In genomic region chr10:92722620-92722988, GRCm38 (mm10) we compare ENCODE assay signal across 8 mouse cellular contexts. TPM values are rescaled to one million over a fixed set of nuclear protein-coding genes. Genes with fewer than 3 reads are reported as not detected.
DNase-seq lines count a peak whose midpoint lies in the region; ATAC-seq lines count a peak whose summit lies in the region.

No protein-coding gene starts in this region.

- no peaks in the 10 kb centered on the region for H3K9me3 ChIP-seq in kidney, embryonic 14.5 days (ENCODE audit: control insufficient read depth, low read length)
- H3K9me3 ChIP-seq in hindbrain, embryonic 13.5 days: no peaks in the 10 kb centered on the region
- H3K9me3 ChIP-seq in midbrain, embryonic 14.5 days (ENCODE audit: control insufficient read depth, low read length): no peaks in the 10 kb centered on the region

- H3K4me3 ChIP-seq in kidney, embryonic 14.5 days (ENCODE audit: low read length): peak overlapping the region; percentile 91
- peak overlapping the region; percentile 83 for H3K4me3 ChIP-seq in hindbrain, embryonic 13.5 days
- H3K4me3 ChIP-seq in midbrain, embryonic 14.5 days (replicated peaks; ENCODE audit: low read depth, low read length): peak overlapping the region; percentile 87

- H3K4me1 ChIP-seq in kidney, embryonic 14.5 days (ENCODE audit: control insufficient read depth, insufficient read depth, low read length): no peaks in the 10 kb centered on the region
- peaks cover 11% of the 10 kb centered on the region for H3K4me1 ChIP-seq in hindbrain, embryonic 13.5 days (replicated peaks)
- 0 out of 2 replicates have a peak, but pooled peaks cover 3% of the 10 kb centered on the region for H3K4me1 ChIP-seq in midbrain, embryonic 14.5 days (ENCODE audit: control insufficient read depth, insufficient read depth, low read length)

- no peaks in the 10 kb centered on the region for H3K27me3 ChIP-seq in kidney, embryonic 14.5 days (ENCODE audit: control insufficient read depth, insufficient read depth, low read length)
- H3K27me3 ChIP-seq in hindbrain, embryonic 13.5 days: no peaks in the 10 kb centered on the region
- no peaks in the 10 kb centered on the region for H3K27me3 ChIP-seq in midbrain, embryonic 14.5 days (ENCODE audit: control insufficient read depth, insufficient read depth, low read length)

- peak overlapping the region; percentile 67 for H3K4me2 ChIP-seq in kidney, embryonic 14.5 days (replicated peaks; ENCODE audit: low read depth, low read length)
- H3K4me2 ChIP-seq in hindbrain, embryonic 13.5 days: peak overlapping the region; percentile 88
- peak overlapping the region; percentile 88 for H3K4me2 ChIP-seq in midbrain, embryonic 14.5 days (ENCODE audit: low read length)

- peaks cover 6% of the 10 kb centered on the region; the same call in 1 of the 2 replicates for H3K36me3 ChIP-seq in kidney, embryonic 14.5 days (ENCODE audit: control insufficient read depth, insufficient read depth, low read length)
- peaks cover under 1% of the 10 kb centered on the region; the same call in 1 of the 2 replicates for H3K36me3 ChIP-seq in hindbrain, embryonic 13.5 days
- no peaks in the 10 kb centered on the region for H3K36me3 ChIP-seq in midbrain, embryonic 14.5 days (ENCODE audit: control insufficient read depth, insufficient read depth, low read length)

- WGBS in kidney, embryonic 14.5 days: 36% methylated on average over 5 of the region's 5 CpGs
- WGBS in hindbrain, embryonic 13.5 days: 33% methylated on average over 5 of the region's 5 CpGs
- WGBS in midbrain, embryonic 14.5 days: 26% methylated on average over 5 of the region's 5 CpGs

- peak overlapping the region; percentile 82 for H3K9ac ChIP-seq in kidney, embryonic 14.5 days (ENCODE audit: low read depth, low read length)
- H3K9ac ChIP-seq in hindbrain, embryonic 13.5 days: peak overlapping the region; percentile 87
- peak overlapping the region; percentile 80 for H3K9ac ChIP-seq in midbrain, embryonic 14.5 days (replicated peaks; ENCODE audit: low read length)

- peak overlapping the region; percentile 94 for H3K27ac ChIP-seq in kidney, embryonic 14.5 days (ENCODE audit: low read depth, low read length)
- peak overlapping the region; percentile 77 for H3K27ac ChIP-seq in hindbrain, embryonic 13.5 days
- H3K27ac ChIP-seq in midbrain, embryonic 14.5 days (replicated peaks; ENCODE audit: low read depth, low read length): peak overlapping the region; percentile 75

- no peak for DNase-seq in kidney, postnatal 36 days
- no peak for DNase-seq in midbrain, embryonic 14.5 days
- DNase-seq in thymus, adult 18-20 months: no peak
- DNase-seq in embryo, embryonic 11 days: no peak
- DNase-seq in cerebellum, adult 9-11 months: no peak

- ATAC-seq in kidney, embryonic 14.5 days (ENCODE audit: low FRiP score, low TSS enrichment): no peak; the same call in 1 of the 2 replicates
- peak; percentile 4 for ATAC-seq in activated CD4-positive, CD25-positive, alpha-beta regulatory T cell, adult 4 months
- peak; percentile 68 for ATAC-seq in hindbrain, embryonic 13.5 days (ENCODE audit: low FRiP score)
- no peak for ATAC-seq in midbrain, embryonic 14.5 days (ENCODE audit: low FRiP score, low TSS enrichment)

RNA-seq across cellular contexts. Expression of gene Nedd1, which starts 0.4 kb away (rescaled TPM):
- polyA plus RNA-seq in kidney, embryonic 14.5 days (2014; fragmentation: Nextera tagmentation; extraction: Ambion mirVana): 43.5 and 59.1 TPM in 2 replicates
- 10 to 100 TPM; 28.2 to 41.1 TPM for polyA plus RNA-seq in activated CD4-positive, CD25-positive, alpha-beta regulatory T cell, adult 4 months (2017; shearing (Covaris generic))
- polyA plus RNA-seq in hindbrain, embryonic 13.5 days (2015; fragmentation: Nextera tagmentation; extraction: Ambion mirVana): 19.2 and 19.5 TPM in 2 replicates
- 13.8 and 21.2 TPM in 2 replicates for polyA plus RNA-seq in midbrain, embryonic 14.5 days (2014; fragmentation: Nextera tagmentation; extraction: Ambion mirVana)

Comparison
In these comparisons a context has a peak if more than half of its experiments do, and no peak if none do; other contexts are left out.
1. ATAC-seq: peak in activated CD4-positive, CD25-positive, alpha-beta regulatory T cell, adult 4 months (single experiment) and hindbrain, embryonic 13.5 days (single experiment); none in kidney, embryonic 14.5 days (single experiment) and midbrain, embryonic 14.5 days (single experiment).
2. Peak in every context shown above with its lines, with median percentiles within 50 percentile points of each other: H3K27ac ChIP-seq, H3K4me2 ChIP-seq, H3K4me3 ChIP-seq and H3K9ac ChIP-seq.